Mouse (Mus musculus) liver, adult 2 months (tissue): Measurements from ENCODE around the gene Pes1.

Source experiments
- CTCF ChIP-seq: fragments of 200-500 bp; IDR thresholded peaks from 2 replicates; pipeline ENCODE4 v1.5.1; 2011; ENCODE audit warnings: low read depth, low read length, control low read depth
- POLR2A ChIP-seq: fragments of 200-500 bp; IDR thresholded peaks from 2 replicates; pipeline ENCODE4 v1.6.1; 2011; ENCODE audit warnings: low read length, control low read depth; ENCODE audit not compliant: insufficient read depth; ENCODE audit errors: extremely low read depth

DNA sequence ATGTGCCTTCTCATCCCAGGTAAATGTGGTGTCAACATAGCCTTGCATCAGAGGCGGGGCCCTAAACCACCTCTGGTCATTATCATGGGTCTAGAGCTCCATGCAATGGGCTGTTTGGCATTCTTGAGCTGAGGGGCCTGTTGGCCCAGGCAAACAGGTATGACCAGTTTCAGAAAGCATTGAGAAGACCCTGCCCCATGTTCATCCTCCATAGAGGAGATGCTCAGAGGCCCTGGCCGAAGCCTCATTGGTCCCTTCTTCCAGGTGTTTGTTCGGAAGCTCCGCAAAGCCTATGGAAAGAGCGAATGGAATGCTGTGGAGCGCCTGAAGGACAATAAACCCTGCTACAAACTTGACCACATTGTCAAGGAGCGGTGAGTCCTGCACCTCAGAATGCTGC is 6.6 kb downstream of the Pes1 start:
- TF ChIP-seq CTCF (no peak), POLR2A (no peak)
